Mouse (Mus musculus) adrenal gland, postnatal 36 days (tissue): ENCODE results near the gene Arrdc2. TPM values are rescaled to one million over a fixed set of nuclear protein-coding genes. Genes with fewer than 3 reads are reported as not detected.

ENCODE experiments used
- DNase-seq, 2 experiments: peaks; one replicate each; pipeline ENCODE4 v3.0.0; 2021; ENCODE audit warnings: mixed read lengths in 1 of 2
- long read RNA-seq, 2 experiments: library from polyadenylated mRNA; stranded (forward); transcript quantifications; one replicate each; pipeline ENCODE4 v2.0.0; 2021; ENCODE audit warnings: borderline sequencing depth in 2 of 2
- total RNA-seq, 2 experiments: library from RNA; stranded (reverse); gene quantifications; 2 replicates each; pipeline ENCODE4 v1.2.3; 2021

The Arrdc2 gene
- total RNA-seq: 10 to 100 TPM in 1 of 2 experiments, 1 to 10 TPM in 1; 6.9 to 10.5 TPM
- long read RNA-seq, experiment 1, transcript Arrdc2-201 (8 exons, 2,355 nt): major isoform, 22 of 34 reads
- long read RNA-seq, experiment 1, partial matches to known transcripts: 7 of 34 reads
- long read RNA-seq, experiment 1, other reads (novel, unspliced or antisense): 4 of 34 reads
- long read RNA-seq, experiment 2, partial matches to known transcripts: 3 of 7 reads
- long read RNA-seq, experiment 2, other reads (novel, unspliced or antisense): 1 of 7 reads

GRCm38 (mm10) chr8:70839408-70840351 is at the start of gene Arrdc2:
Gene Arrdc2 (minus strand): TSS chr8:70839720.
- DNase-seq: peak; percentile 99

DNA sequence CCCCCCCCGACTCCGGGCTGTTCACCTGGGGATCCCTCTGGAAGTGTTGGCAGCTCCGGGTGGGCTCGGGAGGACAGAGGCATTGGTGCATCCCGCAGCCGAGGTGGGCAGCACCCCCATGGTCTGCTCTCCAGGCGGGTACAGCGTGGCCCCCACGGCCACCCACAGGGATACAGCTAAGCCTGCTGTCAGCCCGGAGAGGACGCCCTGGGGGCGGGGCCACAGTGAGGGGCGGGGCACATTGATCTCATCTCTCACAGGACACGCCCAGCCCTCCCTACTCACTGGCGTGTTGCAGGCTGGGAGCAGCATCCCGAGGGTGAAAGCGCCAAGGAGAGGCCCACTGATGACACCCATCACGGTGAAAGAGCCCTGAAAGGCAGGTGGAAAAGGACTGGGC is 48.1 kb upstream of the Arrdc2 start:
- DNase-seq: peak in 1 of 2 experiments; percentile 67

DNA sequence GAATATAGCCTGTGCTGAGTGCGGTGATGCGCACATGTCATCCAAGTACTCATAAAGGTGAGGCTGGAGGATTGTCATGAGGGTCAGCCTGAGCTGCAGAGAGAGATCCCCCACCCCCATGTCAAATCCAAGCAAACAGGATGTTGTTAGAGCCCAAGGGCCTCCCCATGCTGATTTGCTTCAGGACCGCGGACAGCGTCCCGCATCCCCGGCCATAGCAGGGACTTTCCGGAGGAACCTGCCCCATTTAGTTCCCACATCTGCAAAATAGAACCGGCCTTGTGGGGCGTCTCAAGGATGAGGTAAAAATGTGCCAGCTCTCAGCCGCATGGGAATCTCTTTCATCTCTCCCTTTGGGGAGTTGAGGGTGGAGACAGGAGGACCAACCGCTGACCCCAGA is 46.1 kb upstream of the Arrdc2 start:
- peak in 1 of 2 experiments; percentile 61 for DNase-seq

DNA sequence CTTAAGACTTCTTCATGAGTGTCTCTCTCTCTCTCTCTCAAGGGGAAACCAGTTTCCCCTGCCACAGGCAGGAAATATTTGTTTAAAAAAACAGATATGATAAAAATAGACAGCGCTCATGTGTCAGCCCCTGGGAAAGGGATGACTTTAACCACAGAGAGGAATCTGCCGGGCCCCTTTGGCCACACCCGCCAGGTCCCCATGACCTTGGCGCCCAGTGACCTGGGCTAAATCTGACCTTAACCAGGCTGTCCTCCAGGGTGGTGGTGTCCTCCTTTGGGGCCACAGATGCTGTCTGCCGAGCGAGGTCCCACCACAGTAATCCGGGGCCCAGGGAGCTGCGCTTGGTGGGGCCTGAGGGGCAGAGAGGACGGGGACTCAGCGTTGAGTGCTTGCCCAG is 45.2 kb upstream of the Arrdc2 start:
- no peak for DNase-seq

DNA sequence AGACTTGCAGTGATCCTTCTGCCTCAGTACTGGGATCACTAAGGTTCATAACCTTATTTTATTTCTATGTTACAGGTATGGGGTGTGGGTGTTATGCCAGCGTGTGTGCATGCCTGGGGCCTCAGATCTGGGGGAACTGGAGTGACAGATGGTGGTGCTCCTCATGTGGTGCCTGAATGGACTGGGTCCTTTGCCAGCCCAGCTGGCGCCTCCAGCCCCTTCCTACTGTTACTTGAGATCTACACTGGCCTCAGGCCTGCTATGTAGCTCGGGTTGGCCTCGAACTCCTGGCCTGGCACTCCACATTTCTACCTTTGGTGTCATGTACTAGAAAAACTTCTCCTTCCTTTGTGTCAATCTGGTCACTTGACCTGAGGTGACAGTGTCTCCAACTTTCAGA is 44.7 kb upstream of the Arrdc2 start:
- no peak for DNase-seq

- peak in 1 of 2 experiments; percentile 32 for DNase-seq
These were observed 41.0 kb upstream of the Arrdc2 start for GRCm38 (mm10) chr8:70880546-70880945.

DNA sequence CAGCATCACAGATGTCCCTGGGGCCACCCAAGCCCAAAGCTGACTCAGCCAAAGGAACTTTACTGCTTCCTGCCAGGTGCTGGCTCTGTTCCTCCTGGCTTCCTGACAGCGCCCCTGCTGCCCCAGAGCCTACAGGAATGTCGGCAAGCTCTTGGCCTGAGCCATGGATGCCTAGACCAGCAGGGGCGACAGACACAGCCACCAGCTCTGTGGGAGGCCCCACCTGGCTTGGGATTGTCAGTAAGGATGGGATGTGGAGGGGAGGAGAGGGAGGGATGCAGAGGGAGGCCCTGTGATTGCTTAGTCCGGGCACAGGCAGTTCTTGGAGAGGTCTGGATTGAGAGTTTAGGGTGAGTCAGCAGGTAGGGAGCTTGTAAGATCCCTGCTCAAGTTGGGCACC is 40.6 kb upstream of the Arrdc2 start:
- peak in 1 of 2 experiments; percentile 63 for DNase-seq

DNA sequence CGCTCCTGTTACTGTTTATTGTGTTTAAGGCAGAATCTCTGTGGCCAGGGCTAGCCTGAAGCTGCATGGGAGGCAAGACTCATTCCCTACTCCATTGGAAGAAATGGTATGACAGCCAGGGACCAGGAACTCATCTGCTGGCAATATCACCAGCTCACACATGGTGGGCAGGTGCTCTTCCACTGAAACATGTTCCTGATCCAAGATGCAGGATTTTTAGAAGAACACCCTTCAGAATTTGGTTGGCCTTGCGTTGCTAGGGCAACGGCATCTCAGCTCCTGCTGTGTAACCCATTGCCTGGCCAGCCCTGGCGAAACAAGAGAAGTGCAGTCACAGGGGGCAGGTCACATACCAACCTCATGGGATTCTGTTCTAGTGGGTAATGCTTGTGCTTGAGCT is 40.0 kb upstream of the Arrdc2 start:
- DNase-seq: no peak

DNA sequence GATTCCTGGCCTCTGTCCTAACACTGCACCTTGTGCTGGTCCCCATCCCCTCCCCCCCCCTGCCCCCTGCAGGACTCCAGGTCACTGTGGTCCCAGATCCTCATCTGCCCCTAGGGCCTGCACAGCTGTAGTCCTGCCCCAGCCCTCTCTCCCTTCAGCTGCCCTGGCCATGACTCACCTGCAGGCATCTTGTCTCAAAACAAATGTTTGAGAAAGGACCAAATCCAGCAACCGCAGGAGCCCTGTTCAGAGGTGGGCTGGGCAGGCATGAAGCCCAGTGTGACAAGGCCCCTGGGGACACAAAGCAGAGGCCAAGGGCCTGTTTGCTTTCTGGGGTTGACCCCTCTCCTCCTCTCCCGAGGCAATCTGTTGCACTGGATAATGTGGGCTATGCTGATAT is 38.7 kb upstream of the Arrdc2 start:
- DNase-seq: no peak

DNA sequence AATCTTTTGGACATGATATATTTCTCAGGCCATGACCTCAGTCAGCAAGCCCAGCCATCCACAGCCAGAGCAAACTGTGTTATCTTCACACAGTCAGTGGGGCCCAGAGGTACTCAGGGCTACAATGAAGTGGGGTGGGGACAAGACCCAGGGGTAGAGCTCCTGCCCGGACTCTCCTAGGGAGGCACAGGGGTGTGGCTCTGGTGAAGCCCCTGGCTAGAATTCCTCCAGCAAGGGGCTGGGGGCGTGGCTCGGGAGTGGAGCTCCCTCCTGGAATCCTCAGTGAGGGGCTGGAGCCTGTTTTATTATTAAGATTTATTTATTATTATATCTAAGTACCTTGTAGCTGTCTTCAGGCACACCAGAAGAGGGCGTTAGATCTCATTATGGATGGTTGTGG is 36.9 kb upstream of the Arrdc2 start:
- DNase-seq: no peak

DNA sequence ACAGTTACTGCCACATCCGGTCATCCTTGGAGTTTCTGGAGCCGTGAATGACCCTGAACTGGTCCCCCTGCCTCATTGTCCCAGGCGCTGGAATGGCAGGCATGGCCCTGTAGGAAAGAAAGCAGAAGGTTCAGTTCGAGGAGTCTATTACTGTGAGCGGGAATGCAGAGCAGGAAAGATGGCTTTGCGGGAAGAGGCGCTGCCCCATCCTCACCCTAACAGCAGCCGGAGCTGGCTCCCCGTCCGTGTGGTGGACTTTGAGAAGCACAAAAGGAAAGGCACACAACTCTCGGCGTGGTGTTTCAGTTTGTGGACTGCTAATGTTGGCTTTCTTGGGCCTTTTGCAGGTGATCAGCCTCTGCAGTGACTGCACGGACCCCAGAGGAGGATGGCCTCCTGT is 34.9 kb upstream of the Arrdc2 start:
- no peak for DNase-seq

DNA sequence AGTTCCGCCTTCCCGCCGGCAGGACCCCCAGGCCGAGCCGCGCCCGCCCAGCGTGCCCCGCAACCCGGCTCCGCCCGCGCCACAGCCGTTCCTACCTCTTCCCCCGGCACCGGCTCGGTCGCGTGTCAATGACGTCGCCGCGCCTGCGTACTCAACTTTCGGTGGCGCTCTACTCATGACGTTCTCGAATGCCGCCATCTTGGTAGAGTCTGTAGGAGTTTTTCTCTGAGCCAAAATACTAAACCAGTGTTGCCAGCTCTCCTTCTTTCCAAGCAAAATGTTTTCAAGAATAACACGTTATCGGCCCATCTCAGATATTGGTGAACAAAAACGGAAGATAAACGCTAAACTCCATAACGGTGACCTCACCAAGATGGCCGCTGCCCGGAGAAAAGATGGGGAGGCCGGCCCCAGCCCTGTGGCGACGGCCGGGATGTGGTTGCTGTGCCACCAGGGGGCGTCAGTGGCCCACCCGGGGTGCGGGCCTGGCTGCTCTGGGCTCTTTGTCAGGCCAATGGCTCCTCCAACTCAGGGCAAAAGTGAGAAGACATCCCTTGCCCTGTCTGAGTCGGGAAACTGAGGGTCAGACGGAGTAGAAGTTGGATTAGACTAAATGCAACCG is 34.0 kb upstream of the Arrdc2 start, which contains the start of gene Ccdc124:
Gene Ccdc124, minus strand, starts transcription at position 572 of the 622 bp plus-strand sequence.
- DNase-seq: peak; percentile 96 to 98

DNA sequence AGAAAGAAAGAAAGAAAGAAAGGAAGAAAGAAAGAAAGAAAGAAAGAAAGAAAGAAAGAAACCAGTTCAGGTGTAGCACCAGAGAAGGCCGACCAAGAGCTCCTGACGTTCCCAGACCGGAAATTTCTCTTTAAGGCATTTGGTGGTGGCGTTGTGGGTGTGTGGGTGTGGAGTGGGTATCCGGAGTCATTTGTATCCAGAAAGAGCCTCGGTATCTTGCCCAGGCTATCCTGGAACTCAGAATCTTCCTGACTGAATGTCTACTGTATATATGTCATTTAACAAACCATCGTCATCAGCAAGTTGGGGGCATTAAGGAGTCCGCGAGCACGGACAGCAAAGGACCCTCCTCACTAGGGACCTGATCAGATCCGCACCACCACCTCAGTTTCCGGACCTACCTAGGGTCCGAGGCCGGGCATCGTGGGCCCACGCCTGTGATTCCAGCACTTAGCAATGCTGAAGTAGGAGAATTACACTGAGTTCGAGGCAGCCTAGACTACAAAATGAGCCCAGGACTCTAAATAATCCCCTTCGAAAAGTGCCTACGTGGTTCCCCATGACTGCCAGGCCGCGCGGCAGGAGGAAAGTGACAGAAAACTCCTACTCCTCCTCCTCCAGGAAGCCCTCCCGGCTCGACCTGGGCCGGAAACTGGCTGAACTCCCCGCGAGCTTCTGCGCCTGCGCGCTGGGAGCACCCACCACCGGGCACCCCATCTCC is 33.3 kb upstream of the Arrdc2 start:
- no peak for DNase-seq

- no peak for DNase-seq
These were observed 31.8 kb upstream of the Arrdc2 start for GRCm38 (mm10) chr8:70871195-70871807.

- peak; percentile 76 to 83 for DNase-seq
These were observed 30.1 kb upstream of the Arrdc2 start for GRCm38 (mm10) chr8:70869601-70870041.

DNA sequence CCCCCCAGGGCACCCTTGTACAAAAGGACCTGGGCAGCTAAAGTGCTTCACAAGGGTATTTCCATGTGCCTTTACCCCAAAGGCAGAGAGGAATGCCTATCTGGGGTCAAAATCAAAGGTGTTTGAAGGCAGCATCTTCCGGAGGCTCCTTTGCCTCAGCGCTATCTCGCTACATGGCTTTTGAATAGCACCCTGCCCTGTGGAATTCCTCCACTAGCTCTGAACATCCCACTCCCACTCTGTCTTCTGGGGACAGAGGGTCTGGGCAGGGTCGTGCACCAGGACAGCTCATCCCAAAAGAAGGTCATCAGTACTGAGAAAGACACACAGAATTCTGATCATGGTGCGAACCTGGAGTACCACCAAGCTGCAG is 29.7 kb upstream of the Arrdc2 start:
- no peak for DNase-seq

DNA sequence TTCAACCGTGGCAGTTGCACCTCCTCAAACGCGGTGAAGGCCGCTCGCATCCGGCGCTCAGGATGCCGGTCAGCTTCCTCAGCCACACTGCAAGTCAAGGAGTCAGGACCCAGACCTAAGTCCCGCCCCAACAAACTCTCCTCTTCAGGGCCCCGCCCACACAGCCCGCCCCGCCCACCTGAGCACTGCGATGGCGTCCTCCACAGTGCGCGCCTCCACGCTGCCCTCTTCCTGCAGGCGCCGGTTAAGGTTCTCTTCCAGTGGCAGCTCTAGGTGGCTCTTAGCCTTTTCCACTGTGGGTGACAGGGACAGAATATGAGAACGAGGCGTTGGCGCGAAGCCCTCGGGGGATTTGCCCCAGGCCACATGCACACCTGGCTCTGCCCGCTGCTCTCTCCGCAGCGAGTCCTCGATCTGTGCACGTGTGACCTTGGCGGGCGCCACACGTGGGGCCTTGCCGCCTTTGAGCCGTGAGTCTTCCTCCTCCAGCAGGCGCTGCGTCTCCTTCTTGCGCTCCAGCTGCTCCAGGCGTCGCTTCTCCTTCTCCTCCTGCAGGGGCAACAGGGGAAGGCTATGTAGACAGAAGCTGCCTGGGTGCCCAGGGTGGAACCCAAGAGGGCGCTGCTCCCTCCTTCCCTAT is 29.2 kb upstream of the Arrdc2 start:
- peak; percentile 52 to 70 for DNase-seq

DNA sequence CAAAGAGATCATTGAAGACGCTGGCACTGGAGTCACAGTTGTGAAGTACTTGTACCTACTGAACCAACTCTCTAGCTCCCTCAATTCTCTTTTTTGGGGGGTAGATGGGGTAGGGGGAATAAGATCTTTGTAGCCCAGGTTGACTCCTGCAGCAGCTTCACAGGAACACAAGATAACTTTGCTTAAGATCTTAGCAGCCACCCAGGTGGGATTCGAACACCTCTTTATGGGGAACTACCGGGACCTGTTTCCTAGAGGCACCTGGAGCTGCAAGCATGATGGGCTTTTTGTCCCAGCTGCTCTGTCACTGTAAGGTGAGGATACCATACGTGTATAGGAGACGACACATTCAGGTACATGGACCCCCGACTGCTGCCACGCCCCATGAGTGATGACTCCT is 27.0 kb upstream of the Arrdc2 start:
- DNase-seq: no peak

DNA sequence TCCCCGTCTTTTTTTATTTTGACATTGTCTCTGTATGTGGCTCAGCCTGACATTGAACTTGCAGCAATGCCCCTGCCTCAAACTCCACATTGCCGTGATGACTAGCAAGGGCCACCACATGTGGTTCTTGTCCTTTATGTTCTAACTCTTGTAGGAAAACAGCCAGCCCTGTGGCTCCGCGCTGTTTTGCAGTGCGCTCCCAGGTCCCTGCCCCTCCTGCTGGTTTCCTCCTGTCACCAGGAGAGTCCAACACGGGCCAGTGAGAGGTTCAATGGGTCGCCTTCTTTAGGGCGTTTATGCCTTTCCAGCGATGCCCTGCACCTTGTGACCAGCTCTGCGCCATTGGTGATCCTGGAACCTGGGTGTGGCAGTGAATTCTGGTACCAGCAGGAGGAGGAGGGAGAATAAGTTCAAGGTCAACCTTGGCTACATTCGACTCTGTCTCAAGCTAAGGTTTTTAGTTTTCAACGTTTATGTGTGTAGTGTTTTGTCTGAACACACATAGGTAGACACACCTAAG is 26.5 kb upstream of the Arrdc2 start:
- DNase-seq: peak in 1 of 2 experiments; percentile 28

DNA sequence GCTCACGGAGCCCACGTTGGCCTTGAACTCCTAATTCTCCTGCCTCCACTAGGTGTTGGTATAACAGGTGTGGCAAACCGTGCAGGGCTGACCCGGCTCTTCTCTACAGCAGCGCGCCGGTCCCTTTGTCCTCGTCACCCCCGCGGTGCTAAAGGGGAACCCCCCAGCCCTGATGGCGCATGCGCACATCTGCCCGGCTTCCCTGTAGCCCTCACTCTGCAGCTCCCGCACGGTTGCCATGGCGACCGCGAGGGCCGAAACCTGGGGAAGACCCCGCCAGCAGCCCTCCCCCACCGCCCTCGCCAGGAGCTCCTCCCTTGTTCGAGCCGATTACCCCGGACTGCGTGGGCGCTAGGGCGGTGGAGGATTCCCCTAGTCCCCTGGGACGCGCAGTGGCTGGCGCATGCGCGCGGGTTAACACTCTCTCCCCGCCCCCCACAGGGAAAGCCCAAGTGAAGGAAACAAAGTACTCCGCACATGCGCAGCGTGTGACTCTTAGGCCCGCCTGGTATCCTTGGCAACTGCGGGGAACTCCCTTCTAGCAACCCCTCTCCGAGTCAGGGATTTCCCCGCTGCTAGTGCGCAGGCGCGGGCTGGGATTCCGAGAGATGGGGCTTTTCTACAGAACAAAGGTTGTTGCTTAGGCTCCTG is 26.0 kb upstream of the Arrdc2 start:
- DNase-seq: peak; percentile 99
